Mouse (Mus musculus) olfactory bulb, adult 2 months (tissue): ENCODE measurements around the gene Gsdmc3. TPM values are rescaled to one million over a fixed set of nuclear protein-coding genes. Genes with fewer than 3 reads are reported as not detected.
"Not testable (repeated sequence)": the region's sequence is repeated elsewhere in the genome, so short reads cannot be mapped to it uniquely, and the experiment has no call there.

Source experiments
- H3K27ac ChIP-seq: fragments of 200-500 bp; 2 replicates; pipeline ENCODE4 v1.5.1; 2012; ENCODE audit warnings: low read depth, low read length; ENCODE audit not compliant: insufficient read depth
- H3K4me1 ChIP-seq: fragments of 200-500 bp; 2 replicates; pipeline ENCODE4 v1.6.1; 2012; ENCODE audit warnings: low read length; ENCODE audit not compliant: control insufficient read depth, insufficient read depth
- H3K4me3 ChIP-seq: fragments of 200-500 bp; 2 replicates; pipeline ENCODE4 v1.5.1; 2012; ENCODE audit warnings: mild to moderate bottlenecking, low read depth, low read length, moderate library complexity; ENCODE audit not compliant: insufficient read depth
- CTCF ChIP-seq: fragments of 200-500 bp; IDR thresholded peaks from 2 replicates; pipeline ENCODE4 v1.5.1; 2012; ENCODE audit warnings: low read depth, mild to moderate bottlenecking, low read length, moderate library complexity; ENCODE audit not compliant: insufficient read depth
- POLR2A ChIP-seq: fragments of 200-500 bp; IDR thresholded peaks from 2 replicates; pipeline ENCODE4 v1.6.1; 2012; ENCODE audit warnings: mild to moderate bottlenecking, low read depth, low read length, moderate library complexity; ENCODE audit not compliant: insufficient read depth
- WGBS: fragments of 180-500 bp; shearing (Covaris S2); methylation state at CpG from one replicate; pipeline ENCODE4 v1.1.7; 2018; 5-methylcytosine and 5-hydroxymethylcytosine counted together
- polyA plus RNA-seq: library from polyadenylated mRNA; stranded (reverse); fragments of >200 nt; gene quantifications from 2 replicates; pipeline ENCODE4 v1.2.4, GENCODE M21; 2012; ENCODE audit warnings: low replicate concordance; ENCODE audit not compliant: missing spikeins, insufficient read depth, insufficient read length

Gsdmc3 gene
- not detected in 2 replicates for polyA plus RNA-seq

DNA sequence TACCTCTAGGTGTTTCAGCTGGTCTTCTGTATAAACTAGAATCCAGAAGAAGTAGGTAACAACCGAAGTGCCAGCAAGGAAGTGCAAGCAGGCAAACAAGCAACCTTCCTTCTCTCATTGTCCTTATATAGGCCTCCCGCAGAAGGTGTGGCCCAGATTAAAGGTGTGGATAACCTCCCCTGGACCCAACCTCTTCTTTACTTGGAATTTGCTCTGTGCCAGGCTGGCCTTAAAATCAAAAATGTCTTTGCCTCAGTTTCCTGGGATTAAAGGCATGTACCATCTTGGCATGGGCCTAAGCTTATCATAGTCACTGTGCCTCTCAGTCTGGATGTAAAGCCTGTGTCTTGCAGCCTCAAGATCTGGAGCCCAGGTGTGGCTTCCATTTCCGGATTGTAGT lies at the start of gene Gsdmc3:
TSS of gene Gsdmc3 (minus strand) at position 101 of the 400 bp plus-strand sequence.
- not testable (repeated sequence) for H3K4me1 ChIP-seq, H3K4me3 ChIP-seq, H3K27ac ChIP-seq
- WGBS, result 96% methylated on average over 1 of the region's 3 CpGs

GRCm38 (mm10) chr15:63926201-63926600 lies 47.8 kb upstream of the Gsdmc3 start:
- H3K4me1 ChIP-seq, result no peaks in the 10 kb centered on the region
- no peak overlapping the region for H3K27ac ChIP-seq
- WGBS, result 64% methylated on average over 3 of the region's 3 CpGs
- H3K4me3 ChIP-seq, result no peak overlapping the region
- TF ChIP-seq POLR2A (no peak), CTCF (no peak)

DNA sequence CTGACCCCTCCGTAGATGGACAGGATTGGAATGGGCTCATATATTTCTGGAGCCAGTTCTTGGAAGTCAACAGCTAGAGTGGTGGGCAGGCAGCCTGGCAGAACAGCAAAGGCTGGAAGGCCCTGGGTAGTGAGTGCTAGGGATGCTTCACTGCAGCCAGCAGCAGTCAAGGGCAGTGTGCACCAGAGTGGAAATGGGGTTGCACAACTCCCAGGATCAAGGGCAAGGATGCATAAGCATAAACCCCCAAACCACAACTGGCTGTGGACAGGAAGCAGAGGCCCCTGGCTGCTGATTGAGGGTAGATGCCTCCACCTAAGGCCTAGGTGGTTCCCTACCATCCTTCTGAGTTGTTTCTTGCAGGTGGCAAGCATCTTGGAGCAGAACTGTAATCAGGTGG lies 46.1 kb upstream of the Gsdmc3 start:
- no peak for TF ChIP-seq CTCF
- no peak for TF ChIP-seq POLR2A
- 50% methylated on average over 1 of the region's 1 CpGs for WGBS
- Histone ChIP-seq H3K4me3 (no peak overlapping the region), H3K27ac (no peak overlapping the region), H3K4me1 (no peaks in the 10 kb centered on the region)

DNA sequence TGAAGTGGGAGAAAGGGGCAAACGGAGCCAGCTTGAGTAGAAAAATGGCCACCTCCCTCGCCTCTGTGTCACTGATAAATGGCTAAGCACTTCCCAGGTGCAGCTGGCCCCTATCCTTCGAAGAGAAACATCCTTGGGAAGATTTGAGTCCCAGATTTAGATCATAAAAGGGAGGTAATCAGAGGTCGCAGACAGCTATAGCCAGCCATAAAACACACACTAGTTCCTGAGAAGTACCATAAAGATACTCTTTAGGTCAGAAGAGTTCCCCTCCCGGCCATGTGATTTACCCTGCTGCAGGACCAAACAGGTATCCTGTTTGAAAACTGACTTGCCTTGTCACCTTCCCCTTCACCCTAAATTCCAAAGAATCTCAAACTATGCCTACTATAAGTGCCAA lies 43.3 kb upstream of the Gsdmc3 start:
- WGBS, result 94% methylated on average over 2 of the region's 5 CpGs
- H3K4me3 ChIP-seq, H3K4me1 ChIP-seq, H3K27ac ChIP-seq: not testable (repeated sequence)

DNA sequence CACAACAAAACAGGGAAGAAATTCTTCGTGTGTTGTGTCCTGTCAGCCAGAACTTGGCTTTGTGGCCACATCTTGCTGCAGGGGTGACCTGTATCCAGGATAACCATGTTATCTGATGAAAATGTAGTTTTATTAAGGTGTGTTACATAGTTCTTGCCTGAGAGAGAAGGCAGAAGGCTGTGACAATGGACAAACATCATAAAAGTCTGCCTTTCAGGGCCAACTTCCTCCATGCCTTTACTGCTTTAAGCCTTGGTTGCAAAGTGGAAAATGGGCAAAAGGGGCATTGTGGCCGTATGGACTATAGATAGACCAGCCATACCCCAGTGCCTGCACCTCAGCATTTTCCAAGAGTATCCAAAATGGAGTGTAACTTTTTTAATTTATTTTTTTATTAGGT lies 41.4 kb upstream of the Gsdmc3 start:
- not testable (repeated sequence) for H3K4me3 ChIP-seq, H3K27ac ChIP-seq, H3K4me1 ChIP-seq
- WGBS, result 83% methylated on average over 2 of the region's 2 CpGs

DNA sequence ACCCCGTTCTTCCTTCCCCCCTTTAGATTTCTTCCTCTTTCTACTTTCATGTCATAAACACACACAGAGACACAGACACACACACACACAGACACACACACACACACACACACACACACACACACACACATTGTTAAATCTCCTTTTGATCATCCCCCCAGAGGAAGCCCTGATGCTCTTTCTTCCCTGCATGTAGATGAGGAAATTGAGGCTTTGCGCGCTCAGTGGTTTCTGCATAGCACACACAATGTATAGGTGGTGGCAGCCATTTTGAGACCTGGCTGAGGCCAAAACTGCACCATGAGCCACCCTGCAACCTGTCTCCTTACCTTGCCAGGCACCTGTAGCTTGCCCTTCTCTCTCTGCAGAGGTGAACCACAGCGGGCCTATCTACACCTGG lies 38.2 kb upstream of the Gsdmc3 start:
- not testable (repeated sequence) for H3K4me1 ChIP-seq, H3K27ac ChIP-seq, H3K4me3 ChIP-seq
- WGBS, result 83% methylated on average over 4 of the region's 4 CpGs

- 94% methylated on average over 2 of the region's 2 CpGs for WGBS
- not testable (repeated sequence) for H3K4me1 ChIP-seq
These were observed 33.8 kb upstream of the Gsdmc3 start, which contains the start of gene Gsdmc4 for GRCm38 (mm10) chr15:63912197-63912596. Gene Gsdmc4, minus strand, starts transcription at chr15:63912297.

DNA sequence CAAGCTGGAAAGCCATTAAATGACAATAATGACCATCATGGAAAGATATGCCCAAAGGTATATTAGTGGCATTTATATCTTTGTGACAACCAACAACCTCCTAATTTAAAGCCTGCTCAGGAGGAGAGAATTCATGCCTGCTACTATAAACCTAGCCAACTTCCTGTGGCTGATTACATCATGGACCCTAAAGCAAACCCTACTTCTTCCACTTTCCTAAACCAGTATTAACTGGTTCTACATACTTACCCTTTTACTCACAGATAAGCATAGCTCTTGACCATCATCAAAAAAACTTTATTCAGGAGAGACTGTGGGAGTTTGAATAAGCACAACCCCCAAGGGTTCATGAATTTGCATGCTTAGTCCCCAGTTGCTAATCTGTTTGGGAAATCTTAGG lies 31.5 kb upstream of the Gsdmc3 start:
- not testable (repeated sequence) for H3K4me3 ChIP-seq, H3K27ac ChIP-seq, H3K4me1 ChIP-seq

More at GRCm38 (mm10) chr15:63912197-63912596, 33.8 kb upstream of the Gsdmc3 start, which contains the start of gene Gsdmc4:
- H3K27ac ChIP-seq, H3K4me3 ChIP-seq: not testable (repeated sequence)

GRCm38 (mm10) chr15:63895560-63896353 lies 17.4 kb upstream of the Gsdmc3 start:
- H3K4me1 ChIP-seq, H3K4me3 ChIP-seq, H3K27ac ChIP-seq: not testable (repeated sequence)
- 30% methylated on average over 9 of the region's 9 CpGs for WGBS
- 0 out of 2 replicates have a peak, but pooled peaks have one; percentile 12 for TF ChIP-seq CTCF

GRCm38 (mm10) chr15:63888440-63888839 lies 10.1 kb upstream of the Gsdmc3 start:
- not testable (repeated sequence) for H3K27ac ChIP-seq, H3K4me3 ChIP-seq, H3K4me1 ChIP-seq
- WGBS, result 86% methylated on average over 5 of the region's 5 CpGs

GRCm38 (mm10) chr15:63887949-63888348 lies 9.6 kb upstream of the Gsdmc3 start:
- not testable (repeated sequence) for H3K4me1 ChIP-seq, H3K4me3 ChIP-seq, H3K27ac ChIP-seq
- WGBS, result no CpG with 5 or more reads among the region's 5 CpGs

DNA sequence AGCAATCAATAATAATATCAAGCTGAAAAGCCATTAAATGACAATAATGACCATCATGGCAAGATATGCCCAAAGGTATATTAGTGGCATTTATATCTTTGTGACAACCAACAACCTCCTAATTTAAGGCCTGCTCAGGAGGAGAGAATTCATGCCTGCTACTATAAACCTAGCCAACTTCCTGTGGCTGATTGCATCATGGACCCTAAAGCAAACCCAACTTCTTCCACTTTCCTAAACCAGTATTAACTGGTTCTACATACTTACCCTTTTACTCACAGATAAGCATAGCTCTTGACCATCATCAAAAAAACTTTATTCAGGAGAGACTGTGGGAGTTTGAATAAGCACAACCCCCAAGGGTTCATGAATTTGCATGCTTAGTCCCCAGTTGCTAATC lies 2.2 kb downstream of the Gsdmc3 start:
- H3K4me1 ChIP-seq, H3K27ac ChIP-seq, H3K4me3 ChIP-seq: not testable (repeated sequence)

- not testable (repeated sequence) for H3K4me1 ChIP-seq, H3K4me3 ChIP-seq
- 47% methylated on average over 5 of the region's 5 CpGs for WGBS
These were observed 16.4 kb downstream of the Gsdmc3 start for GRCm38 (mm10) chr15:63861965-63862364.

More at GRCm38 (mm10) chr15:63861965-63862364, 16.4 kb downstream of the Gsdmc3 start:
- not testable (repeated sequence) for H3K27ac ChIP-seq
